In the genomic region with DNA sequence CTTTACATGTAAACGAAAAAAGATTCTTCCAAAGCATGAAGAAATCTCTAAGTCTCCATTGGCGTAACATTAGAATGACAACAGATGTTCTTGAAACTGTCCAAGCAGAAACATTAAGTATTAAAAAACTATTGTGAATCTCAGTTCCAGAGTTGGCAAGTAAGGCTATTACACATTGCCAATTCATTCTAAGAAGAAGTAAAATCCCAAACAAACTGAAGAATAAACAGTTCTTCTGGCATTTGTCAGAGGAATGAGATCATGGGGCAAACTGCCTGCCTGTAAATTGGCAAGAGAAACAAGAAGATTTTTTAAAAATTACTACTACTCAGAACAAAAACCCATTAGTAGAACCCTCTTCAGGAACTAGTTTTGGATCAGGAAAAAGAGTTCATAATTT, we compare ENCODE assay signal across 15 mouse cellular contexts.
DNase-seq lines count a peak whose midpoint lies in the region; ATAC-seq and TF ChIP-seq lines count a peak whose summit lies in the region.
"Had no signal": no experiment of that assay in that cellular context is flagged by ENCODE, and none has a peak within 500 bp of the region (broad histone marks: within the 10 kb centered on the region; RNA-seq: fewer than 3 reads in every experiment).

No protein-coding gene starts in this region.

- intact Hi-C loops in heart, postnatal 36 days (cut with DNase I) = no loop called here

- DNase-seq in hindbrain, postnatal 0 days (ENCODE audit: low spot score) = peak; percentile 10
- DNase-seq in adipocyte (ENCODE audit: low spot score) = peak; percentile 6
- peak; percentile 23 for DNase-seq in fibroblast of lung, adult 2 months (ENCODE audit: low read depth)
- DNase-seq in heart, postnatal 36 days = peak; percentile 49
- DNase-seq in cerebellum, adult 11 months = no peak
- no peak for DNase-seq in kidney, postnatal 10 days
- DNase-seq: cerebellum, postnatal 14 days; kidney, adult 2 months; liver, postnatal 0 days; thymus, postnatal 14 days had no signal

- ATAC-seq in hindbrain, postnatal 0 days = no peak
- ATAC-seq in hindbrain, embryonic 13.5 days (ENCODE audit: low FRiP score) = no peak
- ATAC-seq: liver, postnatal 0 days had no signal

- H3K4me2 ChIP-seq in hindbrain, postnatal 0 days (ENCODE audit: low read depth, low read length) = no peak overlapping the region
- H3K4me2 ChIP-seq in hindbrain, embryonic 13.5 days = no peak overlapping the region
- H3K4me2 ChIP-seq: embryonic facial prominence, embryonic 13.5 days; hindbrain, embryonic 12.5 days; midbrain, embryonic 11.5 days; neural tube, embryonic 12.5 days had no signal

- no peak overlapping the region for H3K27ac ChIP-seq in hindbrain, postnatal 0 days
- no peak overlapping the region for H3K27ac ChIP-seq in hindbrain, embryonic 13.5 days
- H3K27ac ChIP-seq: embryonic facial prominence, embryonic 13.5 days; hindbrain, embryonic 12.5 days; neural tube, embryonic 12.5 days had no signal

- no peaks in the 10 kb centered on the region for H3K36me3 ChIP-seq in hindbrain, postnatal 0 days (ENCODE audit: insufficient read depth, low read length)
- no peaks in the 10 kb centered on the region for H3K36me3 ChIP-seq in hindbrain, embryonic 13.5 days
- H3K36me3 ChIP-seq: embryonic facial prominence, embryonic 13.5 days; hindbrain, embryonic 12.5 days; neural tube, embryonic 12.5 days had no signal

- H3K9me3 ChIP-seq in hindbrain, postnatal 0 days (ENCODE audit: low read length) = no peaks in the 10 kb centered on the region
- no peaks in the 10 kb centered on the region for H3K9me3 ChIP-seq in hindbrain, embryonic 13.5 days
- H3K9me3 ChIP-seq: embryonic facial prominence, embryonic 13.5 days; hindbrain, embryonic 12.5 days; neural tube, embryonic 12.5 days had no signal

- H3K27me3 ChIP-seq in hindbrain, postnatal 0 days (ENCODE audit: insufficient read depth, low read length) = no peaks in the 10 kb centered on the region
- no peaks in the 10 kb centered on the region for H3K27me3 ChIP-seq in hindbrain, embryonic 13.5 days
- H3K27me3 ChIP-seq: embryonic facial prominence, embryonic 13.5 days; hindbrain, embryonic 12.5 days; neural tube, embryonic 12.5 days had no signal

- 57% methylated on average over 2 of the region's 2 CpGs for WGBS in hindbrain, postnatal 0 days
- 85% methylated on average over 2 of the region's 2 CpGs for WGBS in hindbrain, embryonic 13.5 days

- H3K9ac ChIP-seq in hindbrain, postnatal 0 days (replicated peaks; ENCODE audit: low read length) = no peak overlapping the region
- no peak overlapping the region for H3K9ac ChIP-seq in hindbrain, embryonic 13.5 days
- H3K9ac ChIP-seq: embryonic facial prominence, embryonic 13.5 days; hindbrain, embryonic 12.5 days; liver, postnatal 0 days; neural tube, embryonic 12.5 days had no signal

- no peak for TF ChIP-seq CTCF in hindbrain, postnatal 0 days (IDR thresholded peaks at IDR 0.05; ENCODE audit: low read depth)

- H3K4me3 ChIP-seq in hindbrain, postnatal 0 days (ENCODE audit: low read length) = no peak overlapping the region
- no peak overlapping the region for H3K4me3 ChIP-seq in hindbrain, embryonic 13.5 days
- H3K4me3 ChIP-seq: embryonic facial prominence, embryonic 13.5 days; hindbrain, embryonic 12.5 days; neural tube, embryonic 12.5 days had no signal

- no peaks in the 10 kb centered on the region for H3K4me1 ChIP-seq in hindbrain, postnatal 0 days (ENCODE audit: insufficient read depth, low read length)
- H3K4me1 ChIP-seq in hindbrain, embryonic 13.5 days (replicated peaks) = no peaks in the 10 kb centered on the region
- H3K4me1 ChIP-seq: embryonic facial prominence, embryonic 13.5 days; hindbrain, embryonic 12.5 days; neural tube, embryonic 12.5 days had no signal

Comparison
In these comparisons a context has a peak if more than half of its experiments do, and no peak if none do; other contexts are left out.
1. DNase-seq: peak in hindbrain, postnatal 0 days (single experiment), adipocyte (single experiment), fibroblast of lung, adult 2 months (single experiment) and heart, postnatal 36 days (2 of 2); none in cerebellum, adult 11 months (single experiment) and kidney, postnatal 10 days (single experiment).